Mouse (Mus musculus) hindbrain, postnatal 0 days (tissue): Measurements from ENCODE around the gene Birc3. TPM values are rescaled to one million over a fixed set of nuclear protein-coding genes. Genes with fewer than 3 reads are reported as not detected.
A peak's percentile ranks its signal among the peaks of the same experiment; 100 is the strongest.

ENCODE experiments used
- ATAC-seq: fragments of 200-750 bp; cut with Nextera tagmentation; 2 replicates; pipeline ENCODE4 v1.8.0; 2017; ENCODE audit warnings: mild to moderate bottlenecking, moderate TSS enrichment, moderate library complexity
- DNase-seq: peaks from one replicate; pipeline ENCODE4 v3.0.0-alpha.2; 2015; ENCODE audit warnings: low spot score
- H3K27ac ChIP-seq: fragments of 300-500 bp; sonication (generic); 2 replicates; pipeline ENCODE4 v1.5.1; 2014; ENCODE audit warnings: mild to moderate bottlenecking
- H3K27me3 ChIP-seq: fragments of 300-500 bp; sonication (generic); 2 replicates; pipeline ENCODE4 v1.6.1; 2014; ENCODE audit warnings: low read length, mixed read lengths; ENCODE audit not compliant: insufficient read depth
- H3K36me3 ChIP-seq: fragments of 300-500 bp; sonication (generic); 2 replicates; pipeline ENCODE4 v1.6.1; 2014; ENCODE audit warnings: low read length, mixed read lengths; ENCODE audit not compliant: insufficient read depth
- H3K4me1 ChIP-seq: fragments of 300-500 bp; sonication (generic); 2 replicates; pipeline ENCODE4 v1.6.1; 2014; ENCODE audit warnings: antibody characterized with exemption, low read length, mixed read lengths; ENCODE audit not compliant: insufficient read depth
- H3K4me2 ChIP-seq: fragments of 300-500 bp; sonication (generic); 2 replicates; pipeline ENCODE4 v1.6.1; 2014; ENCODE audit warnings: low read depth, mild to moderate bottlenecking, low read length, moderate library complexity, mixed read lengths
- H3K4me3 ChIP-seq: fragments of 300-500 bp; sonication (generic); 2 replicates; pipeline ENCODE4 v1.5.1; 2014; ENCODE audit warnings: low read length
- H3K9ac ChIP-seq: fragments of 300-500 bp; sonication (generic); replicated peaks from 2 replicates; pipeline ENCODE4 v1.6.1; 2014; ENCODE audit warnings: mild to moderate bottlenecking, low read length, moderate library complexity, mixed read lengths
- H3K9me3 ChIP-seq: fragments of 300-500 bp; sonication (generic); 2 replicates; pipeline ENCODE4 v1.6.1; 2016; ENCODE audit warnings: low read length, mixed read lengths
- CTCF ChIP-seq: IDR thresholded peaks from 2 replicates; pipeline ENCODE4 v1.5.1; 2016; ENCODE audit warnings: antibody characterized with exemption, control low read depth, low read depth
- WGBS: fragments of 180-500 bp; shearing (Covaris S2); extraction: QIAGEN DNeasy Blood & Tissue Kit; methylation state at CpG from one replicate; pipeline ENCODE4 v1.1.7; 2014; 5-methylcytosine and 5-hydroxymethylcytosine counted together
- polyA plus RNA-seq: library from polyadenylated mRNA; unstranded; fragments of >200 nt; fragmentation: Nextera tagmentation; extraction: Ambion mirVana; gene quantifications from 2 replicates; pipeline ENCODE4 v1.2.1, GENCODE M21; 2015
- total RNA-seq: library from RNA; depleted of rRNA; stranded (reverse); fragments of >200 nt; gene quantifications from 2 replicates; pipeline ENCODE4 v1.2.3, GENCODE M21; 2014; rRNA removed

Birc3 gene
- total RNA-seq: 3.5 and 4.0 TPM in 2 replicates
- polyA plus RNA-seq: 1.4 and 1.5 TPM in 2 replicates

GRCm38 (mm10) chr9:7872775-7873439, at the start of gene Birc3:
Gene Birc3 (minus strand): TSS chr9:7873186.
- Histone ChIP-seq H3K4me3 (peak within 1 kb of the TSS; percentile 44), H3K36me3 (no peaks in the 10 kb centered on the region), H3K4me2 (peak within 1 kb of the TSS; percentile 94), H3K4me1 (no peaks in the 10 kb centered on the region), H3K9me3 (no peaks in the 10 kb centered on the region), H3K27ac (peak within 1 kb of the TSS; percentile 49; the same call in 1 of the 2 replicates), H3K27me3 (no peaks in the 10 kb centered on the region), H3K9ac (peak within 1 kb of the TSS; percentile 43)
- DNase-seq (peak; percentile 4), ATAC-seq (peak; percentile 83)
- 10% methylated on average over 26 of the region's 26 CpGs for WGBS
- no peak for TF ChIP-seq CTCF

- no peaks in the 10 kb centered on the region for H3K27me3 ChIP-seq
- 0 out of 2 replicates have a peak overlapping the region, but pooled peaks have one; percentile 33 for H3K9ac ChIP-seq
- no peaks in the 10 kb centered on the region for H3K36me3 ChIP-seq
- H3K4me1 ChIP-seq: no peaks in the 10 kb centered on the region
- WGBS: 52% methylated on average over 8 of the region's 8 CpGs
- no peak for DNase-seq
- H3K4me2 ChIP-seq: peak overlapping the region; percentile 57
- TF ChIP-seq CTCF: no peak
- peak overlapping the region; percentile 7 for H3K4me3 ChIP-seq
- 0 out of 2 replicates have a peak overlapping the region, but pooled peaks have one; percentile 5 for H3K27ac ChIP-seq
- no peaks in the 10 kb centered on the region for H3K9me3 ChIP-seq
- ATAC-seq: peak; percentile 38
Observed at GRCm38 (mm10) chr9:7914925-7915324, 41.9 kb upstream of the Birc3 start.

- peak; percentile 53 for TF ChIP-seq CTCF
- Histone ChIP-seq H3K36me3 (no peaks in the 10 kb centered on the region), H3K9me3 (no peaks in the 10 kb centered on the region), H3K4me2 (peak overlapping the region; percentile 57), H3K27ac (0 out of 2 replicates have a peak overlapping the region, but pooled peaks have one; percentile 5), H3K4me3 (peak overlapping the region; percentile 7), H3K27me3 (no peaks in the 10 kb centered on the region), H3K9ac (0 out of 2 replicates have a peak overlapping the region, but pooled peaks have one; percentile 33), H3K4me1 (no peaks in the 10 kb centered on the region)
- peak; percentile 97 for ATAC-seq
- WGBS: 3% methylated on average over 11 of the region's 11 CpGs
- DNase-seq: peak; percentile 92
Observed at GRCm38 (mm10) chr9:7914487-7914886, 41.5 kb upstream of the Birc3 start.

- no peak for TF ChIP-seq CTCF
- H3K9ac ChIP-seq: no peak overlapping the region
- no peaks in the 10 kb centered on the region for H3K4me1 ChIP-seq
- 0 out of 2 replicates have a peak overlapping the region, but pooled peaks have one; percentile 5 for H3K27ac ChIP-seq
- peak overlapping the region; percentile 57 for H3K4me2 ChIP-seq
- ATAC-seq (peak; percentile 64), DNase-seq (peak; percentile 15)
- WGBS: 45% methylated on average over 19 of the region's 19 CpGs
- H3K9me3 ChIP-seq: no peaks in the 10 kb centered on the region
- H3K36me3 ChIP-seq: no peaks in the 10 kb centered on the region
- H3K4me3 ChIP-seq: peak overlapping the region; percentile 7
- no peaks in the 10 kb centered on the region for H3K27me3 ChIP-seq
Observed at GRCm38 (mm10) chr9:7913953-7914352, 41.0 kb upstream of the Birc3 start.

GRCm38 (mm10) chr9:7907351-7907985, 34.5 kb upstream of the Birc3 start:
- WGBS: 86% methylated on average over 2 of the region's 2 CpGs
- H3K27ac ChIP-seq: no peak overlapping the region
- no peaks in the 10 kb centered on the region for H3K4me1 ChIP-seq

GRCm38 (mm10) chr9:7906564-7906963, 33.6 kb upstream of the Birc3 start:
- 80% methylated on average over 1 of the region's 1 CpGs for WGBS
- Histone ChIP-seq H3K4me1 (no peaks in the 10 kb centered on the region), H3K36me3 (no peaks in the 10 kb centered on the region), H3K4me2 (no peak overlapping the region), H3K4me3 (no peak overlapping the region), H3K27me3 (no peaks in the 10 kb centered on the region), H3K27ac (no peak overlapping the region), H3K9me3 (no peaks in the 10 kb centered on the region), H3K9ac (no peak overlapping the region)
- no peak for TF ChIP-seq CTCF
- no peak for ATAC-seq
- no peak for DNase-seq

More at GRCm38 (mm10) chr9:7907351-7907985, 34.5 kb upstream of the Birc3 start:
- H3K36me3 ChIP-seq: no peaks in the 10 kb centered on the region
- no peaks in the 10 kb centered on the region for H3K9me3 ChIP-seq
- TF ChIP-seq CTCF: no peak
- H3K27me3 ChIP-seq: no peaks in the 10 kb centered on the region
- no peak overlapping the region for H3K4me2 ChIP-seq
- DNase-seq (no peak), ATAC-seq (no peak)
- H3K4me3 ChIP-seq: no peak overlapping the region
- H3K9ac ChIP-seq: no peak overlapping the region
